Mouse (Mus musculus): ENCODE measurements around the gene Rab27a. TPM values are rescaled to one million over a fixed set of nuclear protein-coding genes. Genes with fewer than 3 reads are reported as not detected.

The Rab27a gene
- polyA plus RNA-seq, 1 experiment, result 14.8 TPM

GRCm38 (mm10) chr9:73025818-73026636, 18.6 kb upstream of the Rab27a start:
- H3K36me3 ChIP-seq (ENCODE audit: control insufficient read depth, insufficient read depth, low read length), result no peaks in the 10 kb centered on the region
- peaks cover 3% of the 10 kb centered on the region for H3K4me1 ChIP-seq (ENCODE audit: control insufficient read depth, insufficient read depth, low read length)
- H3K27me3 ChIP-seq (ENCODE audit: control insufficient read depth, insufficient read depth, low read length), result no peaks in the 10 kb centered on the region
- TF ChIP-seq POLR2A (IDR thresholded peaks at IDR 0.05; ENCODE audit: control insufficient read depth, low read depth, low read length) (no peak), CTCF (IDR thresholded peaks at IDR 0.05; ENCODE audit: control insufficient read depth, insufficient read depth, insufficient replicate concordance, low read depth, low read length) (no peak)
- peak overlapping the region; percentile 32 for H3K27ac ChIP-seq (ENCODE audit: control insufficient read depth, insufficient read depth, low read depth, low read length)
- H3K4me3 ChIP-seq (ENCODE audit: control insufficient read depth, low read depth, low read length), result no peak overlapping the region

- TF ChIP-seq CTCF (IDR thresholded peaks at IDR 0.05; ENCODE audit: control insufficient read depth, insufficient read depth, insufficient replicate concordance, low read depth, low read length) (no peak), POLR2A (IDR thresholded peaks at IDR 0.05; ENCODE audit: control insufficient read depth, low read depth, low read length) (no peak)
- Histone ChIP-seq H3K36me3 (ENCODE audit: control insufficient read depth, insufficient read depth, low read length) (peaks cover 1% of the 10 kb centered on the region; the same call in 1 of the 2 replicates), H3K27me3 (ENCODE audit: control insufficient read depth, insufficient read depth, low read length) (no peaks in the 10 kb centered on the region), H3K4me3 (ENCODE audit: control insufficient read depth, low read depth, low read length) (no peak overlapping the region), H3K4me1 (ENCODE audit: control insufficient read depth, insufficient read depth, low read length) (peaks cover 3% of the 10 kb centered on the region), H3K27ac (ENCODE audit: control insufficient read depth, insufficient read depth, low read depth, low read length) (no peak overlapping the region)
These were observed 14.2 kb upstream of the Rab27a start for GRCm38 (mm10) chr9:73030443-73030842.

GRCm38 (mm10) chr9:73031421-73031820, 13.2 kb upstream of the Rab27a start:
- Histone ChIP-seq H3K27ac (ENCODE audit: control insufficient read depth, insufficient read depth, low read depth, low read length) (no peak overlapping the region), H3K27me3 (ENCODE audit: control insufficient read depth, insufficient read depth, low read length) (no peaks in the 10 kb centered on the region), H3K4me3 (ENCODE audit: control insufficient read depth, low read depth, low read length) (no peak overlapping the region), H3K4me1 (ENCODE audit: control insufficient read depth, insufficient read depth, low read length) (no peaks in the 10 kb centered on the region), H3K36me3 (ENCODE audit: control insufficient read depth, insufficient read depth, low read length) (peaks cover 1% of the 10 kb centered on the region; the same call in 1 of the 2 replicates)
- TF ChIP-seq CTCF (IDR thresholded peaks at IDR 0.05; ENCODE audit: control insufficient read depth, insufficient read depth, insufficient replicate concordance, low read depth, low read length), result no peak
- no peak for TF ChIP-seq POLR2A (IDR thresholded peaks at IDR 0.05; ENCODE audit: control insufficient read depth, low read depth, low read length)

- H3K36me3 ChIP-seq (ENCODE audit: control insufficient read depth, insufficient read depth, low read length), result peaks cover 1% of the 10 kb centered on the region; the same call in 1 of the 2 replicates
- no peak overlapping the region for H3K27ac ChIP-seq (ENCODE audit: control insufficient read depth, insufficient read depth, low read depth, low read length)
- TF ChIP-seq CTCF (IDR thresholded peaks at IDR 0.05; ENCODE audit: control insufficient read depth, insufficient read depth, insufficient replicate concordance, low read depth, low read length), result no peak
- TF ChIP-seq POLR2A (IDR thresholded peaks at IDR 0.05; ENCODE audit: control insufficient read depth, low read depth, low read length), result no peak
These were observed 11.2 kb upstream of the Rab27a start for GRCm38 (mm10) chr9:73033406-73033805.

GRCm38 (mm10) chr9:73039222-73039945, 5.3 kb upstream of the Rab27a start:
- peak overlapping the region; percentile 71 for H3K27ac ChIP-seq (ENCODE audit: control insufficient read depth, insufficient read depth, low read depth, low read length)
- H3K4me3 ChIP-seq (ENCODE audit: control insufficient read depth, low read depth, low read length), result peak overlapping the region; percentile 96
- TF ChIP-seq POLR2A (IDR thresholded peaks at IDR 0.05; ENCODE audit: control insufficient read depth, low read depth, low read length) (peak; percentile 73), CTCF (IDR thresholded peaks at IDR 0.05; ENCODE audit: control insufficient read depth, insufficient read depth, insufficient replicate concordance, low read depth, low read length) (no peak)
- H3K4me1 ChIP-seq (ENCODE audit: control insufficient read depth, insufficient read depth, low read length), result peaks cover 8% of the 10 kb centered on the region; the same call in 1 of the 2 replicates
- no peaks in the 10 kb centered on the region for H3K36me3 ChIP-seq (ENCODE audit: control insufficient read depth, insufficient read depth, low read length)
- H3K27me3 ChIP-seq (ENCODE audit: control insufficient read depth, insufficient read depth, low read length), result no peaks in the 10 kb centered on the region

More at GRCm38 (mm10) chr9:73033406-73033805, 11.2 kb upstream of the Rab27a start:
- no peak overlapping the region for H3K4me3 ChIP-seq (ENCODE audit: control insufficient read depth, low read depth, low read length)
- H3K27me3 ChIP-seq (ENCODE audit: control insufficient read depth, insufficient read depth, low read length), result no peaks in the 10 kb centered on the region
- H3K4me1 ChIP-seq (ENCODE audit: control insufficient read depth, insufficient read depth, low read length), result no peaks in the 10 kb centered on the region

- no peaks in the 10 kb centered on the region for H3K36me3 ChIP-seq (ENCODE audit: control insufficient read depth, insufficient read depth, low read length)
- peak within 1 kb of the TSS; percentile 96 for H3K4me3 ChIP-seq (ENCODE audit: control insufficient read depth, low read depth, low read length)
- TF ChIP-seq CTCF (IDR thresholded peaks at IDR 0.05; ENCODE audit: control insufficient read depth, insufficient read depth, insufficient replicate concordance, low read depth, low read length) (no peak), POLR2A (IDR thresholded peaks at IDR 0.05; ENCODE audit: control insufficient read depth, low read depth, low read length) (no peak)
- H3K4me1 ChIP-seq (ENCODE audit: control insufficient read depth, insufficient read depth, low read length), result peaks cover 8% of the 10 kb centered on the region; the same call in 1 of the 2 replicates
- H3K27ac ChIP-seq (ENCODE audit: control insufficient read depth, insufficient read depth, low read depth, low read length), result peak within 1 kb of the TSS; percentile 71
- no peaks in the 10 kb centered on the region for H3K27me3 ChIP-seq (ENCODE audit: control insufficient read depth, insufficient read depth, low read length)
These were observed 4.6 kb upstream of the Rab27a start, which contains the start of gene Pigb for GRCm38 (mm10) chr9:73040080-73040479. Pigb (minus strand) TSS chr9:73040378.

GRCm38 (mm10) chr9:73045204-73045603, 550 bp downstream of the Rab27a start:
- H3K4me1 ChIP-seq (ENCODE audit: control insufficient read depth, insufficient read depth, low read length), result peaks cover 7% of the 10 kb centered on the region; the same call in 1 of the 2 replicates
- TF ChIP-seq CTCF (IDR thresholded peaks at IDR 0.05; ENCODE audit: control insufficient read depth, insufficient read depth, insufficient replicate concordance, low read depth, low read length), result no peak
- peak overlapping the region; percentile 19 for H3K4me3 ChIP-seq (ENCODE audit: control insufficient read depth, low read depth, low read length)
- no peaks in the 10 kb centered on the region for H3K27me3 ChIP-seq (ENCODE audit: control insufficient read depth, insufficient read depth, low read length)
- no peaks in the 10 kb centered on the region for H3K36me3 ChIP-seq (ENCODE audit: control insufficient read depth, insufficient read depth, low read length)
- H3K27ac ChIP-seq (ENCODE audit: control insufficient read depth, insufficient read depth, low read depth, low read length), result no peak overlapping the region

Data from testis, adult 2 months (tissue).